Mouse (Mus musculus): ENCODE data around the gene Itga11.

DNA sequence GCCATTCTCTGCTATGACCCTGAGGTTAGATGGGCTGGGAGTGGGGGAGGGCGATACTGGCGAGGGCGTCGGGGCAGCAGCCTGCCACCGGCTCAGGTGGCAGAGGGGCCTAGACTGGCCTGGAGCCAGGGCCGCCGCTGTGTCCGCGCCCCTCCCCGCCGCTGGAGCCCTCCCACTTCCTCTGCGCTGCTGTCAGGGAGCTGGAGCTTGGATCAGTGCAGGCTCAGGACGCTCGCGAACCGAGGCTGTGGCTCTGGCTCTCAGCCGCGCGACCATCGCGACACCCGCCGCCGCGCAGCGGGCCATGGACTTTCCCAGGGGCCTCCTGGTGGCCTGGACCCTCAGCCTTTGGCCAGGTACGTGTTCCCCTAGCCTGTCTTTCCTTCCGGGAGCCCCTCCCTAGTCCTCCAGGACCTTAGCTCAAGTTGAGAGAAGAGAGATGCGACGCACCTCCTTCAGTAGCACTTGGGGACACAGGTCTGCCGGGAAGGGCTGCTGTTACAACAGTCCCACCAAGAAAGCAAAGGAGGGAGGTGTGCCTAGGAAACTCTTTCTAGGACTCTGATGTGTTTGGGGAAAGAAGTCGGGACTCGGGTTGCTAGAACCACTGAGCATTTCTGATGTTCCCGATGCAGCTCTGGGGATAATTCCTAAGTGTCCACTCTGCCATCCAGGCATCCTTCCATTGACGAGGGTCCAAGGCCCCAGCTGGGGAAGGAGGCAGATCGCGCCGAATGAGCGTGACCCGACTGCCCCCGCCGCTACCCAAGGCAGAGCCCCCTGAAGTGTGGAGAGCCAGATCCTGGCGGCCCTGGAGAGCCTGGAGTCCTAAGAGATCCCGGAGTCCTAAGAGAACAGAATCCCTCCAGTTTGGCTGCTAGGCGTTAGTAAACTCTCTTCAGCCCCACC, at the start of gene Itga11:
- TF ChIP-seq EP300 (IDR thresholded peaks at IDR 0.05; ENCODE audit: low read depth) (no peak), CTCF (IDR thresholded peaks at IDR 0.05; ENCODE audit: low read depth) (no peak)

Measured in liver, postnatal 0 days (tissue).